Mouse (Mus musculus): ENCODE data around the gene Sarnp. TPM values are rescaled to one million over a fixed set of nuclear protein-coding genes. Genes with fewer than 3 reads are reported as not detected.

Sarnp gene
- polyA plus RNA-seq (2015; fragmentation: Nextera tagmentation; extraction: Ambion mirVana) = 137 and 142 TPM in 2 replicates

- WGBS = 95% methylated on average over 13 of the region's 13 CpGs
- H3K27ac ChIP-seq (ENCODE audit: low read depth, low read length) = no peak within 1 kb of the TSS
- peaks cover 3% of the 10 kb centered on the region for H3K4me1 ChIP-seq (ENCODE audit: control insufficient read depth, insufficient read depth, low read depth, low read length)
- H3K9ac ChIP-seq (ENCODE audit: low read depth, low read length) = no peak within 1 kb of the TSS
- no peak within 1 kb of the TSS for H3K4me3 ChIP-seq (ENCODE audit: low read length)
- H3K27me3 ChIP-seq (replicated peaks; ENCODE audit: control insufficient read depth, insufficient read depth, low read length) = no peaks in the 10 kb centered on the region
- H3K36me3 ChIP-seq (ENCODE audit: control insufficient read depth, insufficient read depth, low read length) = peaks cover 37% of the 10 kb centered on the region
- ATAC-seq = no peak
- H3K9me3 ChIP-seq (ENCODE audit: control insufficient read depth, low read length) = no peaks in the 10 kb centered on the region
- H3K4me2 ChIP-seq (ENCODE audit: low read length) = no peak within 1 kb of the TSS
Observed at GRCm38 (mm10) chr10:128817033-128817432, at the start of gene Sarnp. Gene Sarnp, plus strand, starts transcription at chr10:128817333.

GRCm38 (mm10) chr10:128772895-128773294 is 44.2 kb upstream of the Sarnp start:
- WGBS = 81% methylated on average over 2 of the region's 2 CpGs
- Histone ChIP-seq H3K27me3 (replicated peaks; ENCODE audit: control insufficient read depth, insufficient read depth, low read length) (no peaks in the 10 kb centered on the region), H3K36me3 (ENCODE audit: control insufficient read depth, insufficient read depth, low read length) (no peaks in the 10 kb centered on the region), H3K9ac (ENCODE audit: low read depth, low read length) (no peak overlapping the region), H3K4me1 (ENCODE audit: control insufficient read depth, insufficient read depth, low read depth, low read length) (no peaks in the 10 kb centered on the region), H3K9me3 (ENCODE audit: control insufficient read depth, low read length) (no peaks in the 10 kb centered on the region), H3K27ac (ENCODE audit: low read depth, low read length) (no peak overlapping the region), H3K4me2 (ENCODE audit: low read length) (no peak overlapping the region), H3K4me3 (ENCODE audit: low read length) (no peak overlapping the region)
- ATAC-seq = no peak

- H3K27ac ChIP-seq (ENCODE audit: low read depth, low read length) = no peak overlapping the region
- no peak overlapping the region for H3K9ac ChIP-seq (ENCODE audit: low read depth, low read length)
- no peak overlapping the region for H3K4me3 ChIP-seq (ENCODE audit: low read length)
- no peaks in the 10 kb centered on the region for H3K9me3 ChIP-seq (ENCODE audit: control insufficient read depth, low read length)
- WGBS = 34% methylated on average over 5 of the region's 5 CpGs
- ATAC-seq = no peak
- H3K4me2 ChIP-seq (ENCODE audit: low read length) = no peak overlapping the region
- H3K4me1 ChIP-seq (ENCODE audit: control insufficient read depth, insufficient read depth, low read depth, low read length) = no peaks in the 10 kb centered on the region
- H3K27me3 ChIP-seq (replicated peaks; ENCODE audit: control insufficient read depth, insufficient read depth, low read length) = no peaks in the 10 kb centered on the region
- H3K36me3 ChIP-seq (ENCODE audit: control insufficient read depth, insufficient read depth, low read length) = no peaks in the 10 kb centered on the region
Observed at GRCm38 (mm10) chr10:128773685-128774084, 43.4 kb upstream of the Sarnp start.

- Histone ChIP-seq H3K27me3 (replicated peaks; ENCODE audit: control insufficient read depth, insufficient read depth, low read length) (no peaks in the 10 kb centered on the region), H3K9ac (ENCODE audit: low read depth, low read length) (no peak overlapping the region), H3K4me1 (ENCODE audit: control insufficient read depth, insufficient read depth, low read depth, low read length) (no peaks in the 10 kb centered on the region), H3K36me3 (ENCODE audit: control insufficient read depth, insufficient read depth, low read length) (no peaks in the 10 kb centered on the region), H3K27ac (ENCODE audit: low read depth, low read length) (peak overlapping the region; percentile 16), H3K4me2 (ENCODE audit: low read length) (no peak overlapping the region), H3K4me3 (ENCODE audit: low read length) (no peak overlapping the region), H3K9me3 (ENCODE audit: control insufficient read depth, low read length) (peaks cover 2% of the 10 kb centered on the region; the same call in 1 of the 2 replicates)
- ATAC-seq = no peak
- WGBS = 100% methylated on average over 2 of the region's 2 CpGs
Observed at GRCm38 (mm10) chr10:128778441-128778840, 38.7 kb upstream of the Sarnp start.

- Histone ChIP-seq H3K4me1 (ENCODE audit: control insufficient read depth, insufficient read depth, low read depth, low read length) (no peaks in the 10 kb centered on the region), H3K36me3 (ENCODE audit: control insufficient read depth, insufficient read depth, low read length) (no peaks in the 10 kb centered on the region), H3K4me2 (ENCODE audit: low read length) (no peak overlapping the region), H3K27ac (ENCODE audit: low read depth, low read length) (peak overlapping the region; percentile 16), H3K9ac (ENCODE audit: low read depth, low read length) (no peak overlapping the region), H3K27me3 (replicated peaks; ENCODE audit: control insufficient read depth, insufficient read depth, low read length) (no peaks in the 10 kb centered on the region), H3K9me3 (ENCODE audit: control insufficient read depth, low read length) (peaks cover 7% of the 10 kb centered on the region; the same call in 1 of the 2 replicates), H3K4me3 (ENCODE audit: low read length) (no peak overlapping the region)
- no peak for ATAC-seq
- WGBS = 37% methylated on average over 8 of the region's 8 CpGs
Observed at GRCm38 (mm10) chr10:128779011-128779795, 37.9 kb upstream of the Sarnp start.

GRCm38 (mm10) chr10:128780200-128780599 is 36.9 kb upstream of the Sarnp start:
- Histone ChIP-seq H3K27me3 (replicated peaks; ENCODE audit: control insufficient read depth, insufficient read depth, low read length) (no peaks in the 10 kb centered on the region), H3K27ac (ENCODE audit: low read depth, low read length) (no peak overlapping the region), H3K4me3 (ENCODE audit: low read length) (no peak overlapping the region), H3K9ac (ENCODE audit: low read depth, low read length) (no peak overlapping the region), H3K4me2 (ENCODE audit: low read length) (no peak overlapping the region), H3K36me3 (ENCODE audit: control insufficient read depth, insufficient read depth, low read length) (no peaks in the 10 kb centered on the region), H3K4me1 (ENCODE audit: control insufficient read depth, insufficient read depth, low read depth, low read length) (no peaks in the 10 kb centered on the region), H3K9me3 (ENCODE audit: control insufficient read depth, low read length) (peaks cover 7% of the 10 kb centered on the region; the same call in 1 of the 2 replicates)
- WGBS = 100% methylated on average over 1 of the region's 1 CpGs
- no peak for ATAC-seq

GRCm38 (mm10) chr10:128790398-128791124 is 26.6 kb upstream of the Sarnp start, which contains the start of gene Mmp19:
Gene Mmp19, plus strand, starts transcription at chr10:128790910.
- 64% methylated on average over 7 of the region's 7 CpGs for WGBS
- no peak within 1 kb of the TSS for H3K4me3 ChIP-seq (ENCODE audit: low read length)

GRCm38 (mm10) chr10:128792041-128792440 is 25.1 kb upstream of the Sarnp start:
- no peak for ATAC-seq

More at GRCm38 (mm10) chr10:128790398-128791124, 26.6 kb upstream of the Sarnp start, which contains the start of gene Mmp19:
- Histone ChIP-seq H3K4me1 (ENCODE audit: control insufficient read depth, insufficient read depth, low read depth, low read length) (no peaks in the 10 kb centered on the region), H3K27ac (ENCODE audit: low read depth, low read length) (no peak within 1 kb of the TSS), H3K9ac (ENCODE audit: low read depth, low read length) (no peak within 1 kb of the TSS), H3K4me2 (ENCODE audit: low read length) (no peak within 1 kb of the TSS), H3K9me3 (ENCODE audit: control insufficient read depth, low read length) (no peaks in the 10 kb centered on the region), H3K36me3 (ENCODE audit: control insufficient read depth, insufficient read depth, low read length) (no peaks in the 10 kb centered on the region), H3K27me3 (replicated peaks; ENCODE audit: control insufficient read depth, insufficient read depth, low read length) (no peaks in the 10 kb centered on the region)
- no peak for ATAC-seq

GRCm38 (mm10) chr10:128793258-128793657 is 23.9 kb upstream of the Sarnp start:
- Histone ChIP-seq H3K4me1 (ENCODE audit: control insufficient read depth, insufficient read depth, low read depth, low read length) (no peaks in the 10 kb centered on the region), H3K4me2 (ENCODE audit: low read length) (no peak overlapping the region), H3K9me3 (ENCODE audit: control insufficient read depth, low read length) (no peaks in the 10 kb centered on the region), H3K27ac (ENCODE audit: low read depth, low read length) (no peak overlapping the region), H3K4me3 (ENCODE audit: low read length) (no peak overlapping the region), H3K36me3 (ENCODE audit: control insufficient read depth, insufficient read depth, low read length) (no peaks in the 10 kb centered on the region), H3K27me3 (replicated peaks; ENCODE audit: control insufficient read depth, insufficient read depth, low read length) (no peaks in the 10 kb centered on the region), H3K9ac (ENCODE audit: low read depth, low read length) (no peak overlapping the region)
- no peak for ATAC-seq
- 100% methylated on average over 1 of the region's 1 CpGs for WGBS

More at GRCm38 (mm10) chr10:128792041-128792440, 25.1 kb upstream of the Sarnp start:
- Histone ChIP-seq H3K27ac (ENCODE audit: low read depth, low read length) (no peak overlapping the region), H3K9me3 (ENCODE audit: control insufficient read depth, low read length) (no peaks in the 10 kb centered on the region), H3K9ac (ENCODE audit: low read depth, low read length) (no peak overlapping the region), H3K4me3 (ENCODE audit: low read length) (no peak overlapping the region), H3K4me1 (ENCODE audit: control insufficient read depth, insufficient read depth, low read depth, low read length) (no peaks in the 10 kb centered on the region), H3K36me3 (ENCODE audit: control insufficient read depth, insufficient read depth, low read length) (no peaks in the 10 kb centered on the region), H3K4me2 (ENCODE audit: low read length) (no peak overlapping the region), H3K27me3 (replicated peaks; ENCODE audit: control insufficient read depth, insufficient read depth, low read length) (no peaks in the 10 kb centered on the region)
